Mouse (Mus musculus) gastrocnemius, postnatal 14 days (tissue): Measurements from ENCODE around the gene Gse1. TPM values are rescaled to one million over a fixed set of nuclear protein-coding genes. Genes with fewer than 3 reads are reported as not detected.
A peak's percentile ranks its signal among the peaks of the same experiment; 100 is the strongest.

Experiments used
- DNase-seq: peaks from one replicate; pipeline ENCODE4 v3.0.0; 2021; ENCODE audit warnings: mixed read lengths
- intact Hi-C: fragments of 180-260 bp; cut with DNase I; formaldehyde crosslinking; loops from one replicate; pipeline ENCODE4 v1.15.1; 2025; ENCODE audit warnings: low total_unique reads
- total RNA-seq, 2 experiments: library from RNA; stranded (reverse); gene quantifications; 2 replicates each; pipeline ENCODE4 v1.2.3; 2021

Gene Gse1
- total RNA-seq, 2 experiments from 2014 or later, result 22.7 to 28.7 TPM

DNA sequence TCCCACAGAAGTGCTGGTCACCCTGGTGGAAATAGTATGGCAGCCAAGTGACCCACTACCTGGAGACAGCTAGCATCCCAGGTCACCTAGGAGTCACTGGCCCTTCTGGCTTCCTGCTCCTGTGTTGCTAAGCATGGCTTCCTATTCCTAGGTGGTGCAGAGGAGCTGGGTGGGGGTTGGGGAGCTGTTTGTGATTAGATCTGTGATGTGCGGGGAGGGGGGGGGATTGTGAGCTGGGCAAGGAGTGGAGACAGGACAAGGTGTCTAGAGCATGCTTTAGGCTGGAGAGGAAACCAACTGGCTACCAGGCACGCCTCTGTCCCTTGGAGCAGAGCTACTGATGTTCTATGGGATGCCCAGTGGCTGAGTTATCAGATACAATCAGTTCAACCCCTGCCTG, 243.5 kb downstream of the Gse1 start:
- intact Hi-C loops, result no loop called here
- DNase-seq, result no peak

DNA sequence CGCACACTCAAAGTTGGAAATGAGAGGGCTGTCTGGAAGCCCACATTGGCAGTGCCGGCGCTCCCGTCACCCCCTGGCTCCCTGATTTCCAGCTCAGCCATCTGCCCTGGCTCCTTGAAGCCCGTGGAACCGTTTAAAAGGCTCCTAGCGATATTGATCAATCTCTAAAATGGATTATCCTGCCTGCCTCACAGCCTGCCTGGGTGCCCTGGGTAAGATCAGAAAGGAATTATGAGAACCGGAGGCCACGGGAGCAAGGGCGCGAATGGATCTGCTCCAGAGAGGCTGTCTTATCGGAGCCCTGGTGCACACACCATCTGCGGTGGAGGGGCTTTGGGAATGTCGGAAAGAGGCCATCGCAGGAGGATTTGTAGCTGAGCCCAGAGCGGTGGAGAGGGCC, 244.0 kb downstream of the Gse1 start:
- no peak for DNase-seq
- intact Hi-C loops, result no loop called here

DNA sequence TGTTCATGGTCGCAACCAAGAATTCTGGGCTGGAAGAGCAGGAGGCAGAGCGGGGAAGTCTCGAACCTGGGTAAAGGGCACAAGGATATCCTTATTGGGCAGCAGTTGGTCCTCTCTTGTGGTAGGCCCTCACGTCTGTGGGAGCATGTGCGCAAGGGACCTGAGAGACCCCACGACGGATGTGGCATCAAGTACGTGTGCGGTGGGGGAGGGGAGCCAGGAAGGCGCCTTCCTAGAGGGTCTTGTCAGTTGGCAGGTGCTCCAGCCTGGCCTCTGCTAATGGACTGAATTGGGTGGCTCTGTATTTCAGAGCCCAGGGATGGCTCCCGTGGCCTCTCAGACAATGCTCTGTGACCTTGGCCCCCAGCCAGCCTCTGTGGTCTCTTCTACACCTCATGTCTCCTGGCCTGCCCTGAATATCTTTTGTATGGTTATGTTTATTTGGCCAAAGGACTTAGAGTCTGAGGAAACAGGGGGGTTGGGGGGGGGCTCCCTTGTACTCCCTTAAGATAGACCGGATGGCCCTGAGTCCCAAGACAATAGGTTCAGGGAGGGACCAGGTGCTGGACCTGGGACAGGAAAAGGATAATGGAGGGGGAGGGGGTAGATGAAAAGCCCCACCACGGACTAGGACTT, 245.6 kb downstream of the Gse1 start:
- intact Hi-C loops, result no loop called here
- DNase-seq, result no peak

DNA sequence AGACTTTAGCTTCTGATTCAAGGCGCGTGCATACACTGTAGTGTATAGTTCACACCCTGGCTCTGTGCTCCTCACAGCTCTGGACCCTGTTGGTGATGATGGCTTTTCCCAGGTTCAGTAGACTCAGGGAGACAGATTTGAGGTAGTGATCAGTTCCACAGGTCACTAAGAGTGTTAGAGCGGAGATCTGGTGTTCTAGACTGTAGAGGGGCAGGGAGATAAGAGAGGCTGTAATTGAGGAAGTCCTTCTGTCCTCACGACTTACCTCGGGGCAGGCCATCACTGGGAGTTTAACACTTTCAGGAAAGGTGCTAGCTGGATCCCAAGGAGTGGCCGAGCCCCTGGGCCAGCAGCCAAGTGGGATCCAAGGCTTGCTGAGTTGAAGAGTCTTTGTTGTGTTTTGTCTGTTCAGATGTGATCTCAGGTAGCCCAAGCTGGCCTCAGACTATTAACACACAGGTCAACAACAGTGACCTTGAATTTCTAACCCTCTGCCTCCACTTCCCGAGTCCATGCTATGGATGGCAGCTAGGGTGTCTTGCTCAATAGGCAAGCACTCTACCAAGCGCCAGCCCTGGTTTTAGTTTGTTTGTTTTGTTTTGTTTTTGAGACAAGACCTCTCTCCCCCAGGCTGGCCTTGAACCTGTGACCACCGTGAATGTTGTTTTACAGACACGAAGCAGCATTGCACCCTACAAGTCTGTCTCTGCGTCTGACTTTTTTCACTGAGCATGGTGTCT, 246.4 kb downstream of the Gse1 start:
- intact Hi-C loops, result no loop called here
- no peak for DNase-seq

DNA sequence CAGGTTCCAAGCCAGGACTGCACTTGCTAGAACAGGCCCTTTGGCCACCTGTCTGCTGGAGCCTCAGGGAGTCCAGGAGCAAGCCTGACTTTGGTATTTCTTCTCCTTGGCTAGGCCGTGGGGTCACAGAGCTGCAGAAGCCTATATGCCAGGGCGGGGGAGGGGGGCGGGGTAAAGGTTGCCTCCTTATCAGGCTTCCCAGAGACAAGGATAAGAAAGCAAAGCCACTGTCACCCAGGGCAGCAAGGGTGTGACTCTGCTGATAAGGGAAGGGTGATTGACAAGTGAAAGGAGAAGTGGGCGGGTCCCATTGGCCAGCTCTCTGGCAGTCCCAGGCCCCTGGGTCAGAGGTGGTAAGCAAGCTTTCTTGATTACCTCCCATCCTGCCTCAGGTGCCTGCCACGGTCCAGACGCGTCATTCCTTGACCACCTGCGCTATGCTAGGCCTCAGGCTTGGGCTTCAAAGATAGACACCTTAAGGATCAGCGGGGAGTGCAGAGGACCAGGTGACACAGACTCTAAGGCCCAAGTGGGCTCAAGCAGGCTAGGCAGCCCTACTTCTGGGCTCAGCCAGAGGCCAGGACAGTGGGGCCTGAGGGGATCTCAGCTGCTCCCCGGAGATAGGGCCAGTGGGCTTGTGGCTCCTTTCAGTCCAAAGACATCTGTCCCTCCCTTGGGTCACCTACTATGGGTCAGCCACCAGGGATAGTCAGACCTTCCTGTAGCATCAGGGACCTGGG, 247.4 kb downstream of the Gse1 start:
- no peak for DNase-seq
- intact Hi-C loops, result no loop called here

DNA sequence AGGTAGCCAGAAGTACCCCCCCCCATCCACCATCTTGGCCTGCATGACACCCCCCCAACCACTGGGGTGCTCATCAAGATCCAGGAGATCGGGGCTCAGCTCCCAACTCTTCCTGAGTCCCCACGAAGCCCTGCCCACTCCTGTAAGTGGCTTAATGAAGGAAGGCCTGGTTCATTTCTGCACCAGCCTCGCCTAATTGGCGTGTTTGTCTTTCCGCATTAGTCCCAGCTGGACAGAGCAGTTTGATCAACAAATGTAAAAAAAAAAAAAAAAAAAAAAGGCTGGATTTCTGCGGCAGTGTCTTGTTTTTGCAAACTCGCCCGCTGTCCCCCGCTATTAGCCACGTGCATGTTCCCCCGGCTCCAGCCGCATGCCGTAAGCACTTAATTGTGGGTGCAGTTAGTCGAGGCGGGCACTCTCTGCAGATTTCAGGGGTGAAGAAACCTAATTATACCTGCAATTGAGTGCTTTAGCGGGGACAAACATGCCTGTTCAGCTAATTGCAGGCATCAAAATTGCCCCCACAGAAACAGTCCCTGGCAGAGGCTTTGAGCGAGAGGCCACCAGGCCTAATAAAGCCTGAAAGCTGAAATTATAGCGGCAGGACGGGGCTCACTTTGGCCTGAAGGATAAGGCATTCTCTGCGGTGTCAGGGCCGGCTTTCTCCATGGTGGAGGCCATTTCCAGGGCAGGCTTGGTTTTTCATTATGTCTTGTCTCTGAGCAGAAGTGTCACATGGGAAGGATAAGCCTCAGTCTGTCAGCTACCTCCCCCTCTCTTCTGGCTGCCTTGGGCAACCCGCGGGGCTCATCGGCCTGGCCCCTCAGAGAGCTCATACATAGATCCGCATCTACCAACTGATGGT, 248.7 kb downstream of the Gse1 start:
- intact Hi-C loops, result no loop called here
- DNase-seq, result no peak

DNA sequence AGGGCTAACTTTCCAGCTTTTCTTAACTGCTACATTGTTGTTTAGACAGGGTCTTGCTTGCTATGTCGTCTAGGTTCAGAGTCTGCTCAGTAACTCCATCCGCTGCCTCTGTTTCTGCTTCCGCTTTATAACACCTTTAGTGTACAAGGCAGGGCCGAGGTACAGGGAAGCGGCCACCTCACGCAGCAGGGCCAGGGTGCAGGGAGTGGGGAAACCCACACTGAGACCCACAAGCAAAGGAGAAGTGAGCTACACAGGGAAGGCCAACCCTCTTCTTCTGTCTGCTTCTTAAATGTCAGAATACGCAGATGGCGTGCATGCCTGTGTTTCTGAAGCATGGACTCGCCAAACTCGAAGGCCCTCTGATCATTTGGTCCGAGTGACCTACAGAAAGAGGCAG, 250.5 kb downstream of the Gse1 start:
- DNase-seq, result no peak
- intact Hi-C loops, result no loop called here

DNA sequence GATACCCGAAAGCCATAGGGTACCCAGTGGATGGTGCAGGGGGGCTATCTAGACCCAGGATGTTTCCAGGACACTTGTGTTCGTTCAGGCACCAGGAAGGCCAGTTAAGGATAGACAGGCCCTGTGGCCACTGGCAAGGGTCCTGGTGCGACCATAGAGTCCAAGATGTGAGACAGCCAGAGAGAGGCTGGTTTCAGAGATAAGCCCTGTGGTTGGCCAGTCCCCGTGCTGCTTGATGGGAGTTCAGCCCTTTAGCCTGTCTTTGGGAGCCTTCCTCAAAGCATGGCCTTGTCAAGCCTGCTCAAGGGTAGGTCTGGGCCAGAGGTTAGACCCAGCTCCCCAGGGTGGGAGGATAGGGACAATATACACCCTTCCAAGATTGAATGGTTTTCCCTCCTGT, 251.4 kb downstream of the Gse1 start:
- DNase-seq, result no peak
- intact Hi-C loops, result no loop called here

DNA sequence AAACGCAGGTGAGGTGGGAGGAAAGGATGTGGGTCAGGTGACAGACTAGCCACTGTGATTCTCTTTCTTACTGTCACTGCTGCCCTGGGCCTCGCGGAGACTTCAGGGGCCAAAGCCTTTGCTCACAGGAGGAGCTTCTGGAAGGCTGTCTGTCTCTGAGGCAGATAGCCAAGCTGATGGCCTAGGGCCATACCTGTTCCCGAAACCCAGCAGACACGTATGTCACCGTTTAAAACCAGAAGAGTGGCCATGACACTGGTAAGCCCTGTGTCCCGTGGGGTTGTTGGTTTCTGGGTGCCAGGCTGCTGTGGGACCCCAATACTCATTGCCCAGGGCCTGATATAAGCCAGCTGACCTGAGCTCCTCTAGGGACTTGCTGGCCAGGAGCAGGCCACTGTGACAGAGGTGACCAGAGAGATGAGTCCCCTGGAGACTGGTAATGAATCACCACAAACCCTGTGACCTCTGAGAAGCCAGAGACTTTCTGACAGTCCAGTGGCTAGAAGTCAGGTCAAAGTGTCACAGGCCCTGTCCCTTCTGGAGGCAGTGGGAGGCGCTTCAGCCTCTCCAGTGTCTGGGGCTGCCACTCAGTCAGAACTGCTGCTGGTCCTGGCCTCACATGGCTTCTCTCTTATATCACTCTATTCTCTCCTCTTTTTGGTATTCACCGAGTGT, 253.9 kb downstream of the Gse1 start:
- intact Hi-C loops, result no loop called here
- DNase-seq, result no peak

DNA sequence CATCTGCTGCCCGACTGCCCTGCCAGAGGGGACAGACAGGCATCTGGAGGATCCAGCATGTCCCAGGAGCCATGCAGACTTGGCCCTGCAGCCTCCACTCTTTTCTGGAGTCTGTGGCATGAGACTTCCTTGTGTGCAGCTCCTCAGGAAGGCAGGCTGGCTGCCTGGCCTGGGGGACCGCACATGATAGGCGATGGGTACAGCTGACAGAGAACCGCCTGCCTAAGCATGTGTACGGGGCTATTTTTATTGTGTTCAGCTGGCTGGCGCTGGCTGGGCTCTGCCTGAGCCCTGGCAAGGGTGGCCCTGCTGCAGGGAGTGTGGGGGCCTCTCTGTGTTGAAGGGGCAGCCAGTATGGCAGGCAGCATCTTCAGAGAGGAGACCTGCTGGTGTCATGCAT, 256.2 kb downstream of the Gse1 start:
- DNase-seq, result peak; percentile 42
- intact Hi-C loops, result no loop called here

DNA sequence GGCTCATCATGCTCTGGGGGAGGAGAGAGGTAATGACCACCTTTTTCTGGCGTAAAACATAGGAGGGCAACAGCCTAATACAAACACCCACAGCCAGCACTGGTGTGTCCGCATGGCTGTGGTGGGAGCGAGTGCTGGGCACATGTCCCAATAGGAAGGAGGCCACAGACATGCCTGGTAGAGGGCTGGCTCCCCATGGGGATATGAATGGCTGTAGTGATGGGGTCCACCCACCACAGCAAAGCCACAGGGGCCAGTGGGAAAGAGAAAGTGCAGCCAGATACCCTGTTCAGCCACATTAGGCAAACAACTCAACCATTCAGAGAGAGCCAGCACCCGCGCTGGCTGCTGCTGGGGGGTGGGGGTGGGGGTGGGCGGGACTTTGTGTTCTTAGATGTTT, 256.9 kb downstream of the Gse1 start:
- intact Hi-C loops, result no loop called here
- DNase-seq, result no peak

DNA sequence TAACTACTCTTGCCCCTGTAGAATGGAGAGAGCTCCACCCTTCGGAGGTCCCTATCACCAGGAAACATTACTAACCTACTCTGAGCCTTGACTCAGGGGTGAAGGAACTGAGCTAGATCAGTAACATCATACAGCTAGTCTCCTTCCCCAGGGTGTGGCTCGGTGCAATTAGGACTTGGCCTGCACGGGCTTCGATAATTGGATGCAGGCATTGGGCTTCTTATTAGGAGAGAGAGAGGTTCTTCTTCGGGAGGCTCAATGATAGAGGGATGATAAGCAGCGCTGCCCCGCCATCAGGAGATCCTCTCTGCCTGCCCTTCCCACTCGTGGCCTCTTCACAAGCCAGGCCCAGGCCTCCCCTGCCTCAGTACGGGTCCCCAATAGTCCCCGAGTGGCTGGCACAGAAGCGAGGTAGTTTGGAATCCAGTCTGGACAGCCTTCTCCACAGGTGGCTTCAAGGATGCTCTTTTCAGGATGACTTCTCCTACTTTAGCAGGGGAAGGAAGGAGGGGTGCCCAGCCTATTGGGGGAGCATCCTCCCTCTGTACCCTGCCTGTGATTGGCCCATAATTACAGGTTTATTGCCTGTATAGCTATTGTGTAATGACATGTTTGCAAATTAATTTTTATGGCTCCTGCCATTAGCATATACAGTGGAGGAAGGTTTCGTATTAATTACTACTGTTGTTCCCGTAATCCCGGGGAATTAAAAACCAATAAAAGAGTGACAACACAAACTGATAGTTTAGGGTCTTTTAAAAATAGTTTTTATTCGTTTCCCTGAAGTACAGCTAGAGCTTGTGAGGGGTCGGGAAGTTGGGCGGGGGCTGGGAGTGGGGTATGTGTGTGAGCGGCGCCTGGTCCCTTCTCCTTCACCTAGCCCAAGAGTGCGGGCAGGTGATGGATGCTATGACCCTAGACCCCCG, 257.6 kb downstream of the Gse1 start:
- intact Hi-C loops, result no loop called here
- no peak for DNase-seq

DNA sequence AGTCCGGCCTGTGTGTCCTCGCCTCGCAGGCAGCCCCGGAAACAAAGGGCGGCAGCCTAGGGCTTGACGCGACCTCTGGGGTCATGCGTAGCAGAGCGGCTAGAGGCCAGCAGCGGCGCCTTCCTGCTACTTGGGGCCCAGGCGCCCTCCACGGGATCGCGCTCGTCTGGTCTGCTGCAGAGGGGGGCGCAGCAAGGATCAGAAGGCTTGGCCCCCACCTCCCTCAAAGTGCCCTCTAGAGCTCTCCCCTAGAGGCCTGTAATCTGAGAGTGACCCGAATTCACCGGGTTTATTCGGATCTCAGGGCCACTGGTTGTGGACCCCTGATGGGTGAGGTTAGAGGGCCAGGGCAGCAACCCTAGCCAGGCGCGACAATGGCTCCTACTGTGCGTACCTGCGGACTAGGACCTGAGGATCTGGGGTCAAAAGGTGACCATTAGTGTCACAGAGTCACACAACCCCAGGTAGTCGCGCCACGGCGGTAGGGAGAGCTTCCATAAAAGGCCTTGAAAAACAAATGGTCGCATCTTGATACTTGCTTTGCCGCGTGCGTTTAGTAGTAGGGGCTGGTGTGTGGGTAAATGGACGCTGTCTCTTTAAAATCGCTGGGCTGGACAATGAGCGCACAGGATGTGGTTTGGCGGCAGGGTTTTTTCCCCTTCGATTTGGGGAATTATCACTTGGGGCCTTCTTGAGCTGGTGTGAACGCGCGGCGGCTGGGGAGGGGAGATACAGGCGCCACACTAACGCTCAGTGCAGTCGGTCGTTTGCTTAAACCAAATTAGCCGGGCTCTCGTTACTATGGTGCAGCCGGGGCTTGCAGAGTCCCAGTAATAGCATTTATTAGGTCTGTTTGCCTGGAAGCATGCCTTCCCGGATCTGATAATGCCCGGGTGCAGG, 258.5 kb downstream of the Gse1 start:
- DNase-seq, result peak; percentile 41
- intact Hi-C loops, result no loop called here

DNA sequence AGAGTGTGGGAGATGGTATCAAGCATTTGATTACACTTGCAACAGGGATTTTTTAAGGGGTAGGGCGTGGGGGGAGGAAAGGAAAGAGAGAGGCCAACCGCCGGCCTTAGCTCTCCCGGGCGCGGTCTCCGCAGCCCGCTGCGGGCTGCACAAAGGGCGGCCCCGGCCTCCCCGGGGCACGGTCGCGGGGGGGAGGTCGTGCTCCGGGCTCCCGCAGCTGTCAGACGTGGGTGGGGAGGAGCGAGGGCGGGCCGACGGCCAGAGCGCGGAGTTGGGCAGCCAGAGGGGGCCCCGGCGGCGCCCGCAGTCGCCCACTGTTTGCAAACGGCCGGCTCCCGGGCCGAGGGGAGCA, 259.1 kb downstream of the Gse1 start:
- DNase-seq, result no peak
- intact Hi-C loops, result no loop called here

DNA sequence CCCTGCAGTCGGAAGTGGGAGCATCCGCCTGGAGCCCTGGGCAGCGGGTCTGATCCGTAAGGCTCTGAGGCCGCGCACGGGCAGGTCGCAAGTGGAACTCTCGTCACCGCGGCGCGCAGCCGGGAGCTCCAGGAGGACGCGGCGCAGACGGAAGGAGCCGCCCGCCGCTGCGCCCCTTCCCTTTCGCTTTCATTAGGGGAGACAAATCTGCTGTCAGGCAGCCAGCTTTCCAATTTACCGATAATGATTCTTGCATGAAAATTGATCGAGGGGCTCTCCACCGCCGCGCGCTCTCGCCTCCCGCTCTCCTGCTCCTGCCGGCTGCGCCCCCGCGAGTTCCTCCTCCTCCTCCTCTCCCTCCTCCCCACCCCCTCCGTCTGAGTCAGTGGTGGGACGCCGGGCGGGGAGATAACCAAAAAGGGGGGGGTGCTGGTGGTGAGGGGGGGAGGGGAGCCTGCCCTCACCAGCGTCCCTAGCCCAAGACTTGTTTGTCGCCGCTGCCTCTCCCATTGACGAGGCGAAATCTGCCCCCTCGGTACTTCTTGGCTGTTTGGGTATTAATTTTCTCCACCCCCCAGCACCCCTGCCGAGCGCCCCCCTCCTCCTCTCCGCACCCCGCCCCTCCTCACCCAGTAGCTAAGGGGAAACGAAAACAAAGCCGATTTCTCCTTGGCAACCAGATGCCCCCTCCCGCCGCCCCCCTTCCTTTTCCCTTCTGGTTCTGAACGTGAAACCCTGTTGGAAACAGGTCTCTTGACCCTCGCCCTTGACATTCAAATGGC, 259.7 kb downstream of the Gse1 start:
- intact Hi-C loops, result no loop called here

DNA sequence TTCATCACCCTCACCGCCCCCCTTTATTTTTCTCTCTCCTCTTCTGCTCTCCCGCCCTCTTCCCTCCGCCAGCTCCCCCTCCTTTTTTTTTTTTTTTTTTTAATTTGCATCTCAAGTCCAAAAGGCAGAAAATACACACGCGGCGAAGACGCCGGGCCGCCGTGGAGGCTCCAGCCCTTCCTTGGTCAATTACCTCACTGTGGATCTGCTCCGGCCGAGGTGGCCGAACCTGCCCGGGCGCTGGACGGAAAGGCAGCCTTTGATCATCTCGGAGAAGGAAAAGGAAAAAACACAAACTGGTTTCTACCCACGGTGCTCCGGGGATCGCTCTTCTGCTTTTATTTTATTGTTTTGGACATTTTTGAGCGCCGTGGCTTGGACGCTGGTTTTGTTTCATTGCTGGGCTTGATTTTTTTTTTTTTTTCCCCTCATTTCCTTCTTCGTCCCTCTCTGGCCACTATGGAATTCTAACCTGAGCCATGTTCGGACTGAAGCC, 260.4 kb downstream of the Gse1 start:
- no peak for DNase-seq
- intact Hi-C loops, result no loop called here

More for the DNA sequence above, 259.7 kb downstream of the Gse1 start:
- peak; percentile 63 for DNase-seq
